Mouse (Mus musculus): ENCODE data around the gene Gjd3. TPM values are rescaled to one million over a fixed set of nuclear protein-coding genes. Genes with fewer than 3 reads are reported as not detected.

The Gjd3 gene
- total and polyA plus RNA-seq, 3 experiments, result not detected

- Histone ChIP-seq H3K4me3 (ENCODE audit: control insufficient read depth in 1 of 2, insufficient read depth in 1 of 2, low read depth in 2 of 2, low read length in 2 of 2) (no peak overlapping the region), H3K27me3 (ENCODE audit: control insufficient read depth in 1 of 2, insufficient read depth in 2 of 2, low read length in 2 of 2) (no peaks in the 10 kb centered on the region), H3K27ac (ENCODE audit: control insufficient read depth, low read depth, low read length) (no peak overlapping the region), H3K79me2 (ENCODE audit: control insufficient read depth, insufficient read depth, low read length, poor library complexity) (no peaks in the 10 kb centered on the region), H3K36me3 (ENCODE audit: control insufficient read depth in 1 of 2, insufficient read depth in 2 of 2, low read length in 2 of 2) (no peaks in the 10 kb centered on the region), H3K9me3 (replicated peaks; ENCODE audit: insufficient read depth, low read length) (no peaks in the 10 kb centered on the region), H3K9ac (ENCODE audit: control insufficient read depth, low read depth, low read length, poor library complexity, severe bottlenecking) (no peak overlapping the region), H3K4me1 (ENCODE audit: control insufficient read depth in 1 of 2, insufficient read depth in 2 of 2, low read length in 2 of 2) (no peaks in the 10 kb centered on the region)
- DNase-seq (ENCODE audit: low read depth, low spot score), result no peak
- TF ChIP-seq EP300 (IDR thresholded peaks at IDR 0.05; ENCODE audit: low read depth in 1 of 2, low read length in 2 of 2) (no peak), MYC (IDR thresholded peaks at IDR 0.05; ENCODE audit: low read depth, low read length) (no peak), POLR2A (IDR thresholded peaks at IDR 0.05; ENCODE audit: control insufficient read depth in 1 of 2, insufficient read depth in 1 of 2, low read depth in 1 of 2, low read length in 2 of 2, poor library complexity in 1 of 2) (no peak), POLR2AphosphoS2 (IDR thresholded peaks at IDR 0.05; ENCODE audit: low read length) (no peak), ETS1 (IDR thresholded peaks at IDR 0.05; ENCODE audit: low read depth, low read length) (no peak), E2F4 (IDR thresholded peaks at IDR 0.05; ENCODE audit: borderline replicate concordance, low read depth, low read length) (no peak), USF2 (IDR thresholded peaks at IDR 0.05; ENCODE audit: borderline replicate concordance in 1 of 2, insufficient read depth in 1 of 2, low read depth in 1 of 2, low read length in 2 of 2) (no peak), USF1 (IDR thresholded peaks at IDR 0.05; ENCODE audit: low read depth, low read length) (no peak), RCOR1 (IDR thresholded peaks at IDR 0.05; ENCODE audit: low read depth, low read length) (no peak), SMC3 (IDR thresholded peaks at IDR 0.05; ENCODE audit: low read depth, low read length) (no peak), CHD1 (IDR thresholded peaks at IDR 0.05; ENCODE audit: low read depth, low read length) (no peak), TBP (IDR thresholded peaks at IDR 0.05; ENCODE audit: low read depth, low read length) (no peak), MAX (IDR thresholded peaks at IDR 0.05; ENCODE audit: low read length) (no peak), JUND (IDR thresholded peaks at IDR 0.05; ENCODE audit: low read depth, low read length) (no peak)
Observed at GRCm38 (mm10) chr11:98970191-98970925, 12.5 kb downstream of the Gjd3 start.

GRCm38 (mm10) chr11:98969496-98969927 lies 13.3 kb downstream of the Gjd3 start:
- no peak overlapping the region for H3K9ac ChIP-seq (ENCODE audit: control insufficient read depth, low read depth, low read length, poor library complexity, severe bottlenecking)
- H3K27ac ChIP-seq (ENCODE audit: control insufficient read depth, low read depth, low read length), result no peak overlapping the region
- no peaks in the 10 kb centered on the region for H3K9me3 ChIP-seq (replicated peaks; ENCODE audit: insufficient read depth, low read length)
- no peaks in the 10 kb centered on the region for H3K27me3 ChIP-seq (ENCODE audit: control insufficient read depth in 1 of 2, insufficient read depth in 2 of 2, low read length in 2 of 2)
- no peak for DNase-seq (ENCODE audit: low read depth, low spot score)
- no peaks in the 10 kb centered on the region for H3K4me1 ChIP-seq (ENCODE audit: control insufficient read depth in 1 of 2, insufficient read depth in 2 of 2, low read length in 2 of 2)
- peaks cover 0 to under 1% of the 10 kb centered on the region in 2 experiments; a peak in 1 of 4 replicates for H3K36me3 ChIP-seq (ENCODE audit: control insufficient read depth in 1 of 2, insufficient read depth in 2 of 2, low read length in 2 of 2)
- no peaks in the 10 kb centered on the region for H3K79me2 ChIP-seq (ENCODE audit: control insufficient read depth, insufficient read depth, low read length, poor library complexity)
- H3K4me3 ChIP-seq (ENCODE audit: control insufficient read depth in 1 of 2, insufficient read depth in 1 of 2, low read depth in 2 of 2, low read length in 2 of 2), result no peak overlapping the region
- TF ChIP-seq POLR2AphosphoS2 (IDR thresholded peaks at IDR 0.05; ENCODE audit: low read length) (no peak), ELF1 (IDR thresholded peaks at IDR 0.05; ENCODE audit: low read depth, low read length) (no peak), USF2 (IDR thresholded peaks at IDR 0.05; ENCODE audit: borderline replicate concordance in 1 of 2, insufficient read depth in 1 of 2, low read depth in 1 of 2, low read length in 2 of 2) (no peak), USF1 (IDR thresholded peaks at IDR 0.05; ENCODE audit: low read depth, low read length) (no peak), NELFE (IDR thresholded peaks at IDR 0.05; ENCODE audit: low read depth, low read length) (no peak), BHLHE40 (IDR thresholded peaks at IDR 0.05; ENCODE audit: borderline replicate concordance, low read depth, low read length) (no peak), ZMIZ1 (IDR thresholded peaks at IDR 0.05; ENCODE audit: low read depth, low read length) (no peak), HCFC1 (IDR thresholded peaks at IDR 0.05; ENCODE audit: low read depth, low read length) (no peak), MAZ (IDR thresholded peaks at IDR 0.05; ENCODE audit: low read depth, low read length) (no peak), GABPA (IDR thresholded peaks at IDR 0.05; ENCODE audit: low read depth, low read length) (no peak), RAD21 (IDR thresholded peaks at IDR 0.05; ENCODE audit: low read depth, low read length) (no peak), TCF12 (IDR thresholded peaks at IDR 0.05; ENCODE audit: low read depth, low read length) (no peak), E2F4 (IDR thresholded peaks at IDR 0.05; ENCODE audit: borderline replicate concordance, low read depth, low read length) (no peak), TBP (IDR thresholded peaks at IDR 0.05; ENCODE audit: low read depth, low read length) (no peak), MEF2A (IDR thresholded peaks at IDR 0.05; ENCODE audit: extremely low read depth, insufficient replicate concordance, low read depth, low read length, poor library complexity, severe bottlenecking) (no peak), EP300 (IDR thresholded peaks at IDR 0.05; ENCODE audit: low read depth in 1 of 2, low read length in 2 of 2) (no peak), MAX (IDR thresholded peaks at IDR 0.05; ENCODE audit: low read length) (no peak), GATA1 (IDR thresholded peaks at IDR 0.05; ENCODE audit: low read depth, low read length) (no peak)

Data from MEL (cell line).